Mouse (Mus musculus) embryonic stem cell, embryonic (primary cell): ENCODE measurements around the gene Zdhhc7.

Experiments used
- CTCF ChIA-PET, 4 experiments: fragments of 300-600 bp in 2 of 4; fragments of 350-600 bp in 2 of 4; sonication (Branson Sonifier 250); formaldehyde crosslinking; loops; one replicate each; lab custom pipeline; 2022; ENCODE audit warnings: inconsistent platforms in 2 of 4; lab: Charles Lee
- POLR2A ChIA-PET, 4 experiments: fragments of 300-600 bp in 2 of 4; fragments of 350-600 bp in 2 of 4; sonication (Branson Sonifier 250); formaldehyde crosslinking; loops; one replicate each; lab custom pipeline; 2022; ENCODE audit warnings: antibody characterized with exemption in 4 of 4, inconsistent platforms in 1 of 4; lab: Charles Lee

Zdhhc7 gene

GRCm38 (mm10) chr8:120119429-120119828 lies 18.1 kb upstream of the Zdhhc7 start:
- POLR2A ChIA-PET = no interaction called here

GRCm38 (mm10) chr8:120118847-120119246 lies 17.6 kb upstream of the Zdhhc7 start:
- POLR2A ChIA-PET = interaction anchor here in 1 of 4 experiments (0.6 kb wide), 1 partner anchor 1107 kb away, joined by 3 read pairs; no protein-coding TSS in a partner anchor
- CTCF ChIA-PET = no interaction called here

More at GRCm38 (mm10) chr8:120119429-120119828, 18.1 kb upstream of the Zdhhc7 start:
- CTCF ChIA-PET = no interaction called here

GRCm38 (mm10) chr8:120118162-120118561 lies 16.9 kb upstream of the Zdhhc7 start:
- ChIA-PET CTCF (no interaction called here), POLR2A (interaction anchor here in 2 of 4 experiments (0.6 to 0.8 kb wide), 2 partner anchors 18 to 1106 kb away, joined by 3 read pairs; no protein-coding TSS in a partner anchor)

- ChIA-PET CTCF (no interaction called here), POLR2A (no interaction called here)
These were observed 15.3 kb upstream of the Zdhhc7 start for GRCm38 (mm10) chr8:120116600-120116999.

GRCm38 (mm10) chr8:120114315-120114841 lies 13.1 kb upstream of the Zdhhc7 start:
- POLR2A ChIA-PET = interaction anchor here in 3 of 4 experiments (0.5 to 3.2 kb wide), 19 partner anchors 9 to 1465 kb away, joined by 3 to 16 read pairs (median 3); partner anchors contain the start of genes Fbxo31 (in 1 of the 3), Gins2 (in 1 of the 3), Gm20388 (in 1 of the 3) and Tldc1 (in 1 of the 3)

GRCm38 (mm10) chr8:120113758-120114255 lies 12.5 kb upstream of the Zdhhc7 start, which contains the start of gene 6430548M08Rik:
6430548M08Rik (plus strand) TSS chr8:120114152.
- CTCF ChIA-PET = interaction anchor here (0.6 to 2.3 kb wide), 20 partner anchors 11 to 1736 kb away, joined by 3 to 11 read pairs (median 4); partner anchors contain the start of gene Tldc1 (in 1 of the 4)
- POLR2A ChIA-PET = interaction anchor here in 3 of 4 experiments (0.5 to 3.2 kb wide), 19 partner anchors 9 to 1465 kb away, joined by 3 to 16 read pairs (median 3); partner anchors contain the start of genes Fbxo31 (in 1 of the 3), Gm20388 (in 1 of the 3), Tldc1 (in 1 of the 3) and Usp10 (in 1 of the 3)

More at GRCm38 (mm10) chr8:120114315-120114841, 13.1 kb upstream of the Zdhhc7 start:
- CTCF ChIA-PET = interaction anchor here (0.6 to 2.3 kb wide), 17 partner anchors 11 to 1736 kb away, joined by 3 to 11 read pairs (median 4); partner anchors contain the start of gene Tldc1 (in 1 of the 4)

- CTCF ChIA-PET = interaction anchor here (0.6 to 2.3 kb wide), 17 partner anchors 13 to 437 kb away, joined by 3 to 11 read pairs (median 4); partner anchors contain the start of gene Tldc1 (in 1 of the 4)
- POLR2A ChIA-PET = interaction anchor here in 3 of 4 experiments (0.9 to 3.2 kb wide), 14 partner anchors 8 to 554 kb away, joined by 3 to 16 read pairs (median 3); partner anchors contain the start of genes Gm20388 (in 1 of the 3), Tldc1 (in 1 of the 3) and Usp10 (in 1 of the 3)
These were observed 12.0 kb upstream of the Zdhhc7 start for GRCm38 (mm10) chr8:120113306-120113705.

GRCm38 (mm10) chr8:120112535-120112934 lies 11.3 kb upstream of the Zdhhc7 start:
- CTCF ChIA-PET = interaction anchor here in 1 of 4 experiments (1.6 kb wide), 1 partner anchor 12 kb away, joined by 3 read pairs; no protein-coding TSS in a partner anchor
- POLR2A ChIA-PET = interaction anchor here in 2 of 4 experiments (1.5 to 3.2 kb wide), 2 partner anchors 9 to 10 kb away, joined by 3 to 16 read pairs; no protein-coding TSS in a partner anchor

GRCm38 (mm10) chr8:120111382-120111781 lies 10.1 kb upstream of the Zdhhc7 start:
- POLR2A ChIA-PET = interaction anchor here in 1 of 4 experiments (0.7 kb wide), 1 partner anchor 40 kb away, joined by 5 read pairs; no protein-coding TSS in a partner anchor
- CTCF ChIA-PET = interaction anchor here in 2 of 4 experiments (0.6 to 0.7 kb wide), 2 partner anchors 184 to 368 kb away, joined by 3 read pairs; no protein-coding TSS in a partner anchor

GRCm38 (mm10) chr8:120110966-120111365 lies 9.7 kb upstream of the Zdhhc7 start:
- CTCF ChIA-PET = interaction anchor here in 2 of 4 experiments (0.6 to 0.7 kb wide), 2 partner anchors 183 to 368 kb away, joined by 3 read pairs; no protein-coding TSS in a partner anchor

GRCm38 (mm10) chr8:120109149-120109548 lies 7.9 kb upstream of the Zdhhc7 start:
- CTCF ChIA-PET = interaction anchor here in 2 of 4 experiments (0.6 to 1.6 kb wide), 2 partner anchors 9 to 1387 kb away, joined by 4 to 6 read pairs; no protein-coding TSS in a partner anchor

More at GRCm38 (mm10) chr8:120110966-120111365, 9.7 kb upstream of the Zdhhc7 start:
- POLR2A ChIA-PET = interaction anchor here in 1 of 4 experiments (0.7 kb wide), 1 partner anchor 40 kb away, joined by 5 read pairs; no protein-coding TSS in a partner anchor

GRCm38 (mm10) chr8:120104721-120105272 lies 3.5 kb upstream of the Zdhhc7 start:
- POLR2A ChIA-PET = interaction anchor here in 2 of 4 experiments (1.2 to 1.5 kb wide), 2 partner anchors 9 to 404 kb away, joined by 3 to 6 read pairs; partner anchors contain the start of gene 6430548M08Rik (in 1 of the 2)
- CTCF ChIA-PET = no interaction called here

More at GRCm38 (mm10) chr8:120109149-120109548, 7.9 kb upstream of the Zdhhc7 start:
- POLR2A ChIA-PET = no interaction called here

- ChIA-PET POLR2A (interaction anchor here in 3 of 4 experiments (0.8 to 2.4 kb wide), 4 partner anchors 9 to 10 kb away, joined by 3 to 16 read pairs (median 3); partner anchors contain the start of gene 6430548M08Rik (in 2 of the 3)), CTCF (interaction anchor here in 2 of 4 experiments (1.0 to 1.1 kb wide), 2 partner anchors 11 to 492 kb away, joined by 3 read pairs; no protein-coding TSS in a partner anchor)
These were observed 2.6 kb upstream of the Zdhhc7 start for GRCm38 (mm10) chr8:120103916-120104315.

GRCm38 (mm10) chr8:120100388-120101067 lies 754 bp downstream of the Zdhhc7 start:
- CTCF ChIA-PET = interaction anchor here in 3 of 4 experiments (0.5 to 1.4 kb wide), 8 partner anchors 9 to 1282 kb away, joined by 3 to 7 read pairs (median 4); partner anchors contain the start of gene 6430548M08Rik (in 1 of the 3)

GRCm38 (mm10) chr8:120096486-120096885 lies 4.8 kb downstream of the Zdhhc7 start:
- CTCF ChIA-PET = no interaction called here
- POLR2A ChIA-PET = no interaction called here

More at GRCm38 (mm10) chr8:120100388-120101067, 754 bp downstream of the Zdhhc7 start:
- POLR2A ChIA-PET = interaction anchor here in 3 of 4 experiments (0.6 to 1.6 kb wide), 4 partner anchors 13 to 139 kb away, joined by 3 to 6 read pairs (median 4); partner anchors contain the start of genes 6430548M08Rik (in 1 of the 3) and Fam92b (in 1 of the 3)

- CTCF ChIA-PET = interaction anchor here in 1 of 4 experiments (1.8 kb wide), 1 partner anchor 14 kb away, joined by 4 read pairs; no protein-coding TSS in a partner anchor
- POLR2A ChIA-PET = interaction anchor here in 1 of 4 experiments (1.3 kb wide), 1 partner anchor 16 kb away, joined by 3 read pairs; no protein-coding TSS in a partner anchor
These were observed 6.5 kb downstream of the Zdhhc7 start for GRCm38 (mm10) chr8:120094801-120095200.

- ChIA-PET CTCF (interaction anchor here in 1 of 4 experiments (0.6 kb wide), 1 partner anchor 32 kb away, joined by 3 read pairs; no protein-coding TSS in a partner anchor), POLR2A (interaction anchor here in 2 of 4 experiments (0.7 to 0.8 kb wide), 2 partner anchors 8 to 216 kb away, joined by 3 to 4 read pairs; no protein-coding TSS in a partner anchor)
These were observed 8.2 kb downstream of the Zdhhc7 start for GRCm38 (mm10) chr8:120093103-120093502.
